Mouse (Mus musculus): ENCODE data around the gene Spaca7.
"Not testable (repeated sequence)": the region's sequence is repeated elsewhere in the genome, so short reads cannot be mapped to it uniquely, and the experiment has no call there.

Gene Spaca7

DNA sequence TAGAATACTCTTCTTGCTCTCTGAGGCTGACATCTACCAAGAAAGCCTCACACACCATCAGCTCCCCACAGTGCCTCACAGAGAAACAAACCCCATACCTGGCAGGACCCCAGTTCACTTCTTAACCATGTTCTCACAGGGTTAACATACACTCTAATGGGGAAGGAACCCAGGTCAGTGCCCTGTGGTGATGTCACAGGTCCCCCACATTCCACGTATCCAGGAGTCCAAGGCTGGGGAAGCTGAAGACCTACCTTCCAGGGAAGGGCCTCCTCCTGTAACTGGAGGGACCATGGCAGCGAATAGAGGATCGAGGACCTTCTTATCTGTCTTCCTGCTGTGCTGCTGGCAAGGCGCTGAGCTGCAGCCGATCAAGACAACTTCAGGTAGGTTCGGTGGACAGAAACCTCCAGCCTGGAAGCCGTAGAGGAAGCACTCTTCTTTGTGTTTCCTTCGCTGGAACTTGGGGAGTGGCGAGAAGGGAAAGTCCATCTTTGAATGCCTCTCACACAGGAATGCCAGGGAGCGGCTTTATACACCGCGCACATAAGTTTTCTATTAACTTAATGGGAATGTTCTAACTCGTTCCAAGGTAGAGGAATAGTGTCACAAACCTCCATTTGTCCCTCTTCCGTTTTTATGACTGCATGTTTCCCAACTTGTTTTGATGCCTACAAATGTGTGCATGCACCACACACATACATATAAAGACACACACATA is at the start of gene Spaca7:
Spaca7 (plus strand) TSS at position 216 of the 721 bp plus-strand sequence.
- no peak for DNase-seq

GRCm38 (mm10) chr8:12524279-12524678 is 48.5 kb upstream of the Spaca7 start:
- no peak for DNase-seq

DNA sequence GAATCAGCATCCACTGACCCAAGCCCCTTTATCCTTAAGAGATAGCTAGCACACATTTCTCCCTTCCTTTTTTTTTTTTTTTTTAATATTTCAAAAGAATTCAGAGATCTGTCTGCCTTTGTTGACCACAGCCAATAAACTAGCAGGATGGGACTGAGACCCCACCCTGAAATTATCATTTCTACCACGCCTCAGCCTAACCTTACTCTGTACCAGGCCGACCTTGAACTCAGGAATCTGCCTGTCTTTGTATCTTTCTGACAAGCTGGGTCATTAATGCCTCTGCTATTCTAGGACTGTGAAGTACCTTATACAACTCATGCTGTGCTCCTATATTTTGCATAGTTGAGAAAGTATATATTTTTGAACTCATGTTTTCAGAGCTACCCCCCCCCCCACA is 44.2 kb upstream of the Spaca7 start:
- DNase-seq = no peak

GRCm38 (mm10) chr8:12535617-12536016 is 37.2 kb upstream of the Spaca7 start:
- no peak for DNase-seq

DNA sequence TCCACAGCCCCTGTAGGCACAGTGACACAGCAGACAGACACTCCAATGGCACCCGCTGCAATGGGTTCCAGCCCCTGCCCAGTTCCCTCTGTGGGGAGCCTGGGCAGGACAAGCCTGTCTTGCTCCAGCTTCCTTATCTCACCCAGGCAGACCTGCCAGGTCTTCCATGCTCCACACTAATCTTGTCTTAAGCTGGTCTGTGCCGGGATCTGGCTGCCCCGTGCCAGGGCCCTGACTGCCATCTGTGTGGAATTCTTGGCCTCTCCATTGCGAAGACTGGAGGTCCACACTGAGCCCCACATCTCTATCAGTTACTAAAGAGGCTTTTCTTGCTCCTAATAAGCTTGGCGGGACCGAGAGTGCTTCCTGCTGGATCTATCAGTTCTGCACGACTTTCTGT is 36.5 kb upstream of the Spaca7 start:
- no peak for DNase-seq

GRCm38 (mm10) chr8:12545236-12545635 is 27.6 kb upstream of the Spaca7 start:
- DNase-seq = no peak

DNA sequence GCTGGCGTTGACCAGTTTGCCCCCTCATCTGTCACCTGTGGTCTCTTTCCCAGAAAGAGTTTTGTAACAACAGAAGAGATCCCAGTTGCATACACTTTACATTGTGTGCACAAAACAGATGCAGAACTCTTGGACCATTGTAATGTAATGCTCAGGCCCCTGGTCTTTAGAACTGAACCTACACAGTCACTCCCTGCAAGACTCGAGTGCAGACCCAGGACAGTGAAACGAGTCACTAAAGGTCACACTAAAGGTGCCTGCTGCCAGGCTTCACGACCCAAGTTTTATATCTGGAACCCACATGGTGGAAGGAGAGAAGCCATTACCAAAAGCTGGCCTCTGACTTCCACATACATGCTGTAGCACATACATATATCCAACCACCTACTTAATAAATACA is 27.2 kb upstream of the Spaca7 start:
- DNase-seq = no peak

- DNase-seq = no peak
These were observed 25.2 kb upstream of the Spaca7 start for GRCm38 (mm10) chr8:12547466-12548220.

DNA sequence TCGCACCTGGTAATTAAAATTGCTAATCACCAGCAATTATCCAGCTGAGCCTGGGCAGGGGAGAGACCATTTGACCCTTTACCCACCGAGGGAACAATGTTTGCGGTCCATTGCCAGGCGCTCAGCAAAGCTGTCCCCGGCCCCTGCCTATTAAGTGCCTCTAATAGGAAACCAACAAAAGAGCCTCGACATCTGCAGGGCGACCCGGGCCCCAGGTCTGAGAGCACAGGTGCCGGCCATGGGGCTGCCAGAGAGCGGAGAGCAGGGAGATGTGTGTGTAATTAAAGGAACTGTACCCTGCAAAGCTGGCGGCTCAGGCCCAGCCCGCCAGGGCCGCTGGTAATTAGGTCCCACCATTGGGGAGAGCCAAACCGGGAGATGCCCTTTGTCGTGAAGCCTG is 24.6 kb upstream of the Spaca7 start:
- no peak for DNase-seq

- no peak for DNase-seq
These were observed 24.1 kb upstream of the Spaca7 start for GRCm38 (mm10) chr8:12548680-12549079.

GRCm38 (mm10) chr8:12555515-12556145 is 17.2 kb upstream of the Spaca7 start:
- no peak for DNase-seq

- DNase-seq = no peak
These were observed 14.0 kb upstream of the Spaca7 start for GRCm38 (mm10) chr8:12558786-12559185.

GRCm38 (mm10) chr8:12561403-12561960 is 11.3 kb upstream of the Spaca7 start:
- peak; percentile 45 for DNase-seq

DNA sequence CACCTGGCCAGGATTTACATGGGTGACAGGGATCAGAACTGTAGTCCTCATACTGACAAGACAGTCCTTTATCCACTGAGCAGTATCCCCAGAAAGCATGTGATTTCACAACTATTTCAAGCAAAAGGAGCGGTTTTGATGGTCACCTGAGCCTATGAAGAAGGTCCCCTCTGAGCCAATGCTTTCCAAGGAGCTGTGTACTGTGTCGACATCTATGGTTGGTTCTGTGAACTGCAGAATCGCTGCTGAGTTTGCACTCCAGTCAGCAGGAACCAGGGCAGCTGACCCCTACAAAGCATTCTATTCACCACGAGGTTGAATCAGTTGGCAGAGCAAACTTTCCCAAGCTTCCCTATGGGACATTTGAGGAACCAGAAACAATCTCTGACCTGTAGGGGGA is 8.5 kb upstream of the Spaca7 start:
- no peak for DNase-seq

DNA sequence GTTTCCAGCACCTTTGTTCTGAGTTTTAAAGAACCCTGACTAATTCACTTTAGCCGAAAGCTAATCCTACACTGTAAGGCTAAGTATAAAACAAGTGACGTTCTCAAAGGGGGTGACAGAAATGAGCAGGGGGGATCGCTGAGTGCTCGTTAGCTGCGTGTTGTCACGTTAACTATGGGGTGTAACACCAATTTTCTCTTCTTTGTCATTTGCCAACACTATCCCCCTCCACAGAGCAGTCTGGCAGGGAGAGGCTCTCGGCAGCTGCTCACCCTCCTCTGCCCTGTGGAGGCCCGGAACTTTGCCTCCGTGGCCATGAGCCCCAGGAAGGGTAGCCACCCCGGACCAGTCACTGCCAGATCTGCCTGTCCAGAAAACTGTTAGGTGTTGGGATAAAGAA is 7.3 kb upstream of the Spaca7 start:
- DNase-seq = no peak

DNA sequence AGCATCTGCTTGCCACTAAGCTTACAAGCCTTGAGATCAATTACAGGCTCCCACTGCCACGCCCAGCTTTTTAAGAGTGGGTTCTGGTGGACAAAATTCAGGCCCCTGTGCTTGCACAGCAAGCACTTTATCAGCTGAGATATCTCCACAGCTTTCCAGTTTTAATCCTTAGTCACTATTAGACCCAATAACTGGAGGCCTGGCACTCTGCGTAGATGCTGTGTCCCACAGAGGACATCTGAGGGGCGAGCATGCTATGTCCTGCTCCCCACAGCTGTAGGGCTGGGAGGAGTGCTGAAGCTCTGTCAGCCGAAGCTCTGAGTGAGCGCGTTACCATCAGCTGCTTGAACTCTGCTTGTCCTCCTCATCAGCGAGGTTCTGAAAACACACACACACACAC is 6.3 kb upstream of the Spaca7 start:
- DNase-seq = no peak

- DNase-seq = no peak
These were observed 3.2 kb downstream of the Spaca7 start for GRCm38 (mm10) chr8:12576003-12576402.

DNA sequence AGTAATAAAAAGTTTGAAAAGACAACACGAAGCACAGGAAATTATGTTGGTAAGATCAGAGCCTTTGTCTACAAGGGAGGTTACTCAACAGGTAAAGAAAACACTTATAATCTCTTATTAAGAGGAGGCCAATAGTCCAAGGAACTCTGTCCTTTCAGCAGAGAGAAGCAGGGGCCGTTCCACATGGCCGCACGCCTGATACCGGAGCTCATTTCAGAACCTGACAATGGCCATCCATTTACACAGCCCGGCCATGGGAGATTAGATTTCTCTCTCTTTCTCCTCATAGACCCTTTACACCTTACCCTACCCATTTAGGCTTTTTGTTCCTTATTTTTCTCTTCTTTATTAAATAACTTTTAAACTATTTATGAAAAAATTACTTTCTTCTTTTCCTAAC is 3.9 kb downstream of the Spaca7 start:
- DNase-seq = no peak

DNA sequence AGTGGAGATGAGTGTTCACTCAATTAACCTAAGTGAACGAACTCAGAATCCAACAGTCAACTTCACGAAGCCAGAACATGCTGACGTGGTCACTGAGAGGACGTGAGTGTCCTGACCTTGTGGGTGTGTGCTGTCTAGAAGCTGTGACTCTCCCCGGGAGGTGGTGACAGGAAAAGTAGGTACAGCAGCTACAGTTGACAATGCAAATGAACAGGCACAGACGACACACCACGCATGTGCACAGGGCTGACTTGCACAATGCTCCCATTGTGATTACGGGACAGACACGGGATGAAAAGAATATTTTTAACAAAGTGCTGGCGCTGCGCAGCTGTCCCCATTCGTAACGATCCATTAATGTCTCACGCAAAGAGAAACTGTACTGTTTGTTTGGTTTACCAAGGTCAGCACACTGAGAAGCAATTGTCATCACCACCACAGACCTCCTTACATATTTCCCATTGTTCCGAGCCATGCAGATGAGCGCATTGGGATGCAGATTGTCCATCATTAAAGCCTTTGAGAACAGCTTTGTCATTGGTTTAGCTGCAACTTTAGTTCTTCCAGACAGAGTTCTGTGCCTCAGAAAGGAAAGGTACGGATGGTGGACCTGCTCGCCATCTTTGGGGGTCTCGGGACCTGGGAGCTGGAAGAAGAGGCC is 6.6 kb downstream of the Spaca7 start:
- DNase-seq = not testable (repeated sequence)

DNA sequence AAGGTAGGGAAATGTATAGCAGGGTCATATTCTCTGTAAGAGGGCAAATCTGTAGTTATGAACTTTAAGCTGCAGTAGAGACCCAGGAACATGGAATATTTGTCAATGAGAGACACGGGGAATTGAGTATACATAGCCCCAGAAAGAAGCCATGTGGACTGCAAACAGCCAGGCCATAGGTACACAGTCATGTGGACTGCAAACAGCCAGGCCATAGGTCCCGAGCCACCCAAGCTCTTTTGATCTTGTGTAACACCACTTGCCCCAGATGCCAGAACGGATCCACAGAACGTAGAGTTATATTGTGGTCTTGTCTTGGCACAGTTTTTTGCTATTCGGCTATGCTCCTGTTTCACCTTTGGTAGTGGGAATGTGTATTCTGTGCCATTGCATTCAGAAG is 11.0 kb downstream of the Spaca7 start:
- DNase-seq = no peak

- DNase-seq = peak; percentile 83
These were observed 34.4 kb downstream of the Spaca7 start for GRCm38 (mm10) chr8:12607223-12607622.

DNA sequence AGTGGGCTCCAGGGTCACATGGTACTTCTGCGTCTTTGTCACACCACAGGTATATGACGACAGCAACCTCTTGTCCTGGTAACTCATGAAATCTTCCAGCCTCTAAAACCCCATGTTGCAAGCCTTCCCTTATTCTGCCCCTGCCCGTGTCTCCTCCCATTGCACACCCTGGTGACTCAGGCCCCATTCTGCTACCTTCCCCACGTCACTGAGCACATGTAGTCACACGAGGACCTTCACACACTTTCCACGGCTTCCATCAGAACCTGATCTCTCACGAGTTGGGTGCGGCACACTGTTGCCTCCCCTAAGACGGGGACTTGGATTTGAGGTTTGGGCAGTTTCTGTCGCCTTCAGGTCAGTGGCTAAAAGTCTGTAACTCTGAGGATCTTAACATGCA is 36.0 kb downstream of the Spaca7 start:
- DNase-seq = no peak

Measured in thymus, postnatal 14 days (tissue).